Mouse (Mus musculus) stomach, postnatal 0 days (tissue): Measurements from ENCODE around the gene Echdc1.

Experiments
- CTCF ChIP-seq: IDR thresholded peaks from 2 replicates; pipeline ENCODE4 v1.5.1; 2016; ENCODE audit warnings: antibody characterized with exemption, low read depth, mild to moderate bottlenecking, moderate library complexity
- EP300 ChIP-seq: optimal IDR thresholded peaks from 2 replicates; pipeline ENCODE3; 2016; ENCODE audit warnings: antibody characterized with exemption

- no peak for TF ChIP-seq CTCF
- no peak for TF ChIP-seq EP300
Measured at GRCm38 (mm10) chr10:29362197-29362900, 49.4 kb downstream of the Echdc1 start, which contains the start of gene Rnf146.
